Mouse (Mus musculus) CD8-positive naive resting alpha-beta T cell, adult 57 days (primary cell): Measurements from ENCODE around the gene Krt25. TPM values are rescaled to one million over a fixed set of nuclear protein-coding genes. Genes with fewer than 3 reads are reported as not detected.

Experiments used
- total RNA-seq: library from RNA; stranded (reverse); gene quantifications from one replicate; pipeline ENCODE4 v1.2.4, GENCODE M21; 2023

Gene Krt25
- not detected for total RNA-seq

DNA sequence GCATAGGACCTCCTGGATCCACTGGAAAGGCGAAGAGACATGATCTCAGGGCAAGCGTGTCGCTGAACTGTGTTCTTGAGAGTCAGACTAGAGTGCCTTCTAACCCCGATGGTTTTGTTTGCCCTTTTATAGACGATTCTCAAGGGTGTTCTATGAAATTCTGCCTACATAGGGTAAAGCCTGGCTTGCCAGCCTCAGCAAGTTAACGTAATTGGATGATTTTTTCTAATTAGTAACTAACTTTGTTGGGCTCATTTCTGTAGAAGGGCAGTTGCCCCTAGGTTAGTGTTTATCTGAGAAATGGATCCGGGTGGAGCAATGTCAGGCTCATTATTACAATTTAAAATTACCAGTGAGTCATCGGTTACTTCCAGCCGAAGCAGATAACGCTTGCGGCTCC lies at the start of gene Krt25:
Gene Krt25 (minus strand): TSS at position 101 of the 400 bp plus-strand sequence.

DNA sequence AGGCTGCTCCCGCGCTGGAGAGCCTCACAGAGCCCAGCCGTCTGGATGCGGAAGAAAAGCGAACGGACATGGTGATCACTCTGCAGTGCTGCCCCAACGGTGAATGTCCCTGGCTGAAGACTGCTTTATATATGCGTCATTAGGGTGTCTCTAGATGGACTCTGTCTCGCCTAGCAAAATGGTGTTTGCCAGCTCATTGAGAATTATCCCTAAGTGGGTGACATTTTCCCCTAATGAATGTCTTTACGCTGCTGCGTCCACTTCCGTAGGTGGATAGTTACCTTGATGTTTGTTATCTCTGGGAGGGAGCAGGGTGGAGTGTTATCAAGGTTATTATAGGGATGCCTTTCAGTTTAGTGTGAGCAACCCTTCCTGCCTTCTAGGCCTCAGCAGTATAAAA lies 28.3 kb upstream of the Krt25 start, which contains the start of gene Krt27:
Gene Krt27 (minus strand): TSS at position 101 of the 400 bp plus-strand sequence.

DNA sequence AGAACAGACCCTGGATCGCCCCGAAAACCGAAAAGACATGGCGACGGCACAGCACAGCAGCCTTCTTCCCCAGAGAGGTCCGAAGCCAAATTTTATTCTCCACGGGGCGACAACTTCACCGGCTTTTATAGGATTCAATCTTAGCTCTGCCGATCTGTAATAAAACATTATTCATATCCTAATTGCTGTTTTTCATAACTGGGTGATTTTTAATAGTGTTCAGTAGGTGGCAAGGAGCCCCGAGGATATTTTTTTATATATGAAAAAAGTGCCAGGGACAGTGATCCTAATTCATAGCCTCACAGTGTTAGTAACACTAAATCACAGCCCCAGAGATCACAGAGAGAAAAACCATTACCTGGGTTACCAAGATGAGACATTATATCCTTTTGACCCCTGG lies 15.1 kb upstream of the Krt25 start, which contains the start of gene Krt26:
Gene Krt26 (minus strand): TSS at position 101 of the 400 bp plus-strand sequence.

DNA sequence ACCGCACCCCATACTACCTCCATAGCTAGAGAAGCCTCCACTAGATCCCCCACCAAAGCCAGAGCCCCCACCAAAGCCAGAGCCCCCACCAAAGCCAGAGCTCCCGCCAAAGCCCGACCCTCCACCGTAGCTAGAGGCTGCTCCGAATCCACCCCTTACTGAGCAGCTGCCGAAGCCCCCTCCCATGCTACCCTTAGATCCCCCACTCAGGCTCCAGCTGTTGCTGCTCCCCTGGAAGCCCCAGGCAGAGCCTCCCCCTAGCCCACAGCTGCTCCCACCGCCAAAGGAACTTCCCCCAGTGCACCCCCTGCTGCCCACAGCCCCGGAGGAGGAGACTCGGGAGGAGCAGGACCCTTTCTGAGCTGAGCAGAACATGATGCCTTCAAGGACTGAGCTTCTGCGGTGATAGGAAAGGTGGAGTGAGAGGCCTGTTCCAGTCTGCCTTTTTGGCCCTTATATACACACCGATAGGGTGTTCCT lies 37.9 kb downstream of the Krt25 start, which contains the start of gene Krt24:
Gene Krt24 (minus strand): TSS at position 430 of the 480 bp plus-strand sequence.

Other genes starting within 250 kb of the Krt25 start
- not detected for gene Tns4, start 233.6 kb downstream of the Krt25 start, total RNA-seq
- gene Ccr7, start 167.9 kb downstream of the Krt25 start, total RNA-seq = 1,542 TPM
- gene Smarce1, start 91.9 kb downstream of the Krt25 start, total RNA-seq = 128 TPM
- gene Krt222, start 78.9 kb downstream of the Krt25 start, total RNA-seq = not detected
- gene Krt24, start 37.7 kb downstream of the Krt25 start, total RNA-seq = not detected
- gene Krt26, start 15.0 kb upstream of the Krt25 start, total RNA-seq = not detected
- not detected for gene Krt27, start 28.2 kb upstream of the Krt25 start, total RNA-seq
- not detected for gene Krt28, start 52.0 kb upstream of the Krt25 start, total RNA-seq
- 1.4 TPM for gene Krt10, start 66.4 kb upstream of the Krt25 start, total RNA-seq
- gene Krt12, start 99.3 kb upstream of the Krt25 start, total RNA-seq = not detected
- not detected for gene Krt20, start 115.2 kb upstream of the Krt25 start, total RNA-seq
- not detected for gene Krt23, start 170.2 kb upstream of the Krt25 start, total RNA-seq
- not detected for gene Krt39, start 198.4 kb upstream of the Krt25 start, total RNA-seq
- gene Krt40, start 220.2 kb upstream of the Krt25 start, total RNA-seq = not detected
- not detected for gene Krtap3-3, start 227.9 kb upstream of the Krt25 start, total RNA-seq
- gene Krtap3-2, start 233.9 kb upstream of the Krt25 start, total RNA-seq = not detected
- not detected for gene Gm11939, start 236.5 kb upstream of the Krt25 start, total RNA-seq
- not detected for gene Krtap3-1, start 243.7 kb upstream of the Krt25 start, total RNA-seq